Mouse (Mus musculus): ENCODE data around the gene Ric3. TPM values are rescaled to one million over a fixed set of nuclear protein-coding genes. Genes with fewer than 3 reads are reported as not detected.

Ric3 gene
- polyA plus RNA-seq, 1 experiment from 2014 or later: 16.1 TPM

DNA sequence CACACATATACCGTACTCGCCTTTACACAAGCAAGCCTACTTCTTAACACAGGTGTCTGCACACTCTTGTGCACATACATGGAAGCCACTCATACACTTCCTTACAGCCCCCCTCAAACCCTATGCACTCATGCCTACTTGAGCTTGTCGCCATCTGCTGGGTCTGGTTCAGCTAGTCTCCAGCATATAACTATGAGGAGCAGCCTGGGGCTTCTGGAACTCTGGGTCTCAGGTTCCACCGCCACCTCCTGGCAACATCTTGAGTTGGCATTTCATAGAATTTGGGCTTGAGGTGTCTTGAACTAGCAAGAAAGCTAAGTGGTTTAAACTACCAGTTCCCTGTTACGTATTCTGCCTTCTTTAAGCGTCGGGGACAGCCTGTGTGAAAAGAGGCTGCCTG lies 63.9 kb downstream of the Ric3 start:
- DNase-seq (ENCODE audit: low spot score) (no peak), ATAC-seq (replicated peaks; ENCODE audit: low FRiP score) (no peak)
- H3K9ac ChIP-seq (ENCODE audit: low read length): no peak overlapping the region
- H3K9me3 ChIP-seq (ENCODE audit: control insufficient read depth, low read length): no peaks in the 10 kb centered on the region
- H3K27me3 ChIP-seq (ENCODE audit: control insufficient read depth, insufficient read depth, low read length): no peaks in the 10 kb centered on the region; the same call in 1 of the 2 replicates
- H3K4me3 ChIP-seq (ENCODE audit: low read depth, low read length): no peak overlapping the region
- 86% methylated on average over 7 of the region's 7 CpGs for WGBS
- H3K36me3 ChIP-seq (ENCODE audit: control insufficient read depth, insufficient read depth, low read length): no peaks in the 10 kb centered on the region
- H3K4me1 ChIP-seq (replicated peaks; ENCODE audit: control insufficient read depth, insufficient read depth, low read length): no peaks in the 10 kb centered on the region
- no peak overlapping the region for H3K27ac ChIP-seq (ENCODE audit: low read depth, low read length)
- H3K4me2 ChIP-seq (ENCODE audit: low read depth, low read length, severe bottlenecking): no peak overlapping the region

DNA sequence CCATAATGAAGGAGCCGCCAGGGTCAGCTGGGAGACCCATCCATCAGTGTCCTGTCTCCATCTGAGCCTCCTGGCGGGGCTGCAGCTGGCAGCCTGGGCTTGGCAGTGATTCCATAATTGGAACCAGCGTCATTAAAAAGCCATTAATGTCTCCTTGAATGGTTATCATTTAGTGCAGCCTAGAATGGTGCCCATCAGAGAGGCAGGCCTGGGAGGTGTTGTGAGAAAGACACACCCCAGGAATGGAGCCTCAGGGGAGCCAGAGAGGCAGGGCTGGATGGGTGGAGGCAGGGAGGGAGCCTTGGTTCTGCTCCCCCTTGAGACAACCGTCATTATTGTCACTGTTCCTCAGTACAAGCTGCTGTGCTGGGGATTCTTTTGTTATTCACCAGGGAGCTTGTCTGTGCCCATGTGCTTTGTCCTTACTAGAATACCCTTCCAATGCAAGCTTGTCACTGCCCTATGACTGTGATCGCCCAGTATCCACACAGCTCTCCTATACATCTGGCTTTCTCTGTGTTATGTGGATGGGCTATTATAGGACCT lies 66.7 kb downstream of the Ric3 start:
- peaks cover 11% of the 10 kb centered on the region; the same call in 1 of the 2 replicates for H3K4me1 ChIP-seq (replicated peaks; ENCODE audit: control insufficient read depth, insufficient read depth, low read length)
- ATAC-seq (replicated peaks; ENCODE audit: low FRiP score) (0 out of 2 replicates have a peak, but pooled peaks have one; percentile 31), DNase-seq (ENCODE audit: low spot score) (no peak)
- no peak overlapping the region for H3K4me3 ChIP-seq (ENCODE audit: low read depth, low read length)
- no peak overlapping the region for H3K9ac ChIP-seq (ENCODE audit: low read length)
- H3K4me2 ChIP-seq (ENCODE audit: low read depth, low read length, severe bottlenecking): no peak overlapping the region
- no peaks in the 10 kb centered on the region for H3K9me3 ChIP-seq (ENCODE audit: control insufficient read depth, low read length)
- 50% methylated on average over 5 of the region's 5 CpGs for WGBS
- H3K36me3 ChIP-seq (ENCODE audit: control insufficient read depth, insufficient read depth, low read length): no peaks in the 10 kb centered on the region
- peaks cover 5% of the 10 kb centered on the region for H3K27me3 ChIP-seq (ENCODE audit: control insufficient read depth, insufficient read depth, low read length)
- H3K27ac ChIP-seq (ENCODE audit: low read depth, low read length): 0 out of 2 replicates have a peak overlapping the region, but pooled peaks have one; percentile 8

DNA sequence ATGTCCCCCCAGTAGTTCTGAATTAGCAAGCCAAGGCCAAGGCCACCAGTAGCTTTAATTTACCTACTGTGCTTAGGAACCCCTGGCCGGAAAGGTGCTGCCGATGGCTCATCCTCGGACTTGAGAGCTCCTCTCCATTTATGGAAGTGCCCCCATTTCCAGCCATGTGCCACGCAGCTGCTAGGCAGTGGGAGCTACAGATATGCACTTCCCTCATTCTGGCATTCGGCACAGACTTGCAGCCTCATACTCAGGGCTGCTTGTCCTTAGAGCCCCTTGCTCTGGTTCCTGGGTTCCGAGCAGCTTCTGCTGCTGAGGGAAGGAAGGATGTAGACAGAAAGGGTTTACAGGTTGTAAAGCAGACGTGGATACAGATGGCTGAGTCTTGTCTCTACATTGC lies 68.3 kb downstream of the Ric3 start:
- Histone ChIP-seq H3K27ac (ENCODE audit: low read depth, low read length) (no peak overlapping the region), H3K4me1 (replicated peaks; ENCODE audit: control insufficient read depth, insufficient read depth, low read length) (peaks cover 14% of the 10 kb centered on the region), H3K4me3 (ENCODE audit: low read depth, low read length) (no peak overlapping the region), H3K9me3 (ENCODE audit: control insufficient read depth, low read length) (no peaks in the 10 kb centered on the region), H3K9ac (ENCODE audit: low read length) (no peak overlapping the region), H3K4me2 (ENCODE audit: low read depth, low read length, severe bottlenecking) (no peak overlapping the region), H3K27me3 (ENCODE audit: control insufficient read depth, insufficient read depth, low read length) (peaks cover 12% of the 10 kb centered on the region), H3K36me3 (ENCODE audit: control insufficient read depth, insufficient read depth, low read length) (no peaks in the 10 kb centered on the region)
- 86% methylated on average over 7 of the region's 7 CpGs for WGBS
- ATAC-seq (replicated peaks; ENCODE audit: low FRiP score) (no peak), DNase-seq (ENCODE audit: low spot score) (no peak)

DNA sequence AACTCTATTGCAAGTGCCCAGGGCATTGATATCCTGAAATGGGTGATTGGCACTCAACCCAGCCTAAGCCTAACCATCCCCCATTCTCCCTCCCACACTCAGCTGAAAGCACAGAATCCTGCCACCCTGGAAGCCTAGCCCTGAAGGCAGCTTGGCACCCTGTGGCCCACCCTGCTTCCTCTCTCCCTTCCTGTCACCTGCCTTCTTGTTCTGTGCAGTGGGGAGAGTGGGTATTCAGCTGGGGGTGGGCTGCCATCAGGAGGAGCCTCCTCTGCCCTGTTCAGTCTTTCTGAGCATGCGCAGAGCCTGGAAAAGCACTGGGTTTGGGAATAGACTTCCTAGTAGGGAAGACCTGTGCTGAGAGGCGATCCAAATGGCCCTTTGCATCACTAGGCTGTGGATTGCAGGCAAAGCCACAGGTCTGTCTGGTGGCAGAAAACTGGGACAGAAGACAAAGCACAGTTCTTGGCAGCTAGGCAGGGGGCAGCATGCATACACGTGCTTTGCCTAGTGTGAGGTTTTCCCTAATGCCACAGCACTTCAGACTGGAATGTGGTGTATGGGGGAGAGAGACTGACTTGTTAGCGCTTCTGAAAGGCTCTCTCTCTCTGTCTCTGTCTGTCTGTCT lies 70.0 kb downstream of the Ric3 start:
- H3K9ac ChIP-seq (ENCODE audit: low read length): 0 out of 2 replicates have a peak overlapping the region, but pooled peaks have one; percentile 12
- H3K36me3 ChIP-seq (ENCODE audit: control insufficient read depth, insufficient read depth, low read length): no peaks in the 10 kb centered on the region
- WGBS: 41% methylated on average over 4 of the region's 4 CpGs
- H3K27me3 ChIP-seq (ENCODE audit: control insufficient read depth, insufficient read depth, low read length): peaks cover 17% of the 10 kb centered on the region
- no peak for DNase-seq (ENCODE audit: low spot score)
- no peak overlapping the region for H3K27ac ChIP-seq (ENCODE audit: low read depth, low read length)
- H3K4me2 ChIP-seq (ENCODE audit: low read depth, low read length, severe bottlenecking): peak overlapping the region; percentile 18; the same call in 1 of the 2 replicates
- H3K9me3 ChIP-seq (ENCODE audit: control insufficient read depth, low read length): no peaks in the 10 kb centered on the region
- ATAC-seq (replicated peaks; ENCODE audit: low FRiP score): no peak
- H3K4me3 ChIP-seq (ENCODE audit: low read depth, low read length): no peak overlapping the region
- peaks cover 14% of the 10 kb centered on the region for H3K4me1 ChIP-seq (replicated peaks; ENCODE audit: control insufficient read depth, insufficient read depth, low read length)

DNA sequence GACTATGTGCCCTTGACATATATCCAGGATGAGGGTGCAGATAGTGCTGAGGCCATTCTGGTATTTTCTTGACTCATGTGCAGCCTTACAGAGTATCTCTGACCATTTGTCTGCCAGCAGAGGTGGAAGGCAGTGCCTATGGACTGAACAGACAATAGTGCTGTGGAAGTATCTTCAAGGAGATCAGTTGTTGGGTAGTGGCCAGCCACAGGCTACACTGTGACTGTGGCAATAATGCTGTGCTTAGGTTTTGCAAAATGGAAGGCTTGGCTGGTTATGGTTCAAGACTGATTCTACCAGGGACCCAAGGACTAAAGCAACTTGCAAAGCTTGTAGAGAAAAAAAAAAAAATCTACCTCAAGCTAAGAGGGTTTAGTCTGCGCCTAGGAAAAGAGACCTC lies 70.6 kb downstream of the Ric3 start:
- Histone ChIP-seq H3K9me3 (ENCODE audit: control insufficient read depth, low read length) (no peaks in the 10 kb centered on the region), H3K27me3 (ENCODE audit: control insufficient read depth, insufficient read depth, low read length) (peaks cover 17% of the 10 kb centered on the region), H3K9ac (ENCODE audit: low read length) (no peak overlapping the region), H3K4me3 (ENCODE audit: low read depth, low read length) (no peak overlapping the region), H3K4me2 (ENCODE audit: low read depth, low read length, severe bottlenecking) (no peak overlapping the region; the same call in 1 of the 2 replicates), H3K36me3 (ENCODE audit: control insufficient read depth, insufficient read depth, low read length) (no peaks in the 10 kb centered on the region), H3K4me1 (replicated peaks; ENCODE audit: control insufficient read depth, insufficient read depth, low read length) (peaks cover 14% of the 10 kb centered on the region), H3K27ac (ENCODE audit: low read depth, low read length) (no peak overlapping the region; the same call in 1 of the 2 replicates)
- 90% methylated on average over 1 of the region's 1 CpGs for WGBS
- no peak for ATAC-seq (replicated peaks; ENCODE audit: low FRiP score)
- DNase-seq (ENCODE audit: low spot score): no peak

DNA sequence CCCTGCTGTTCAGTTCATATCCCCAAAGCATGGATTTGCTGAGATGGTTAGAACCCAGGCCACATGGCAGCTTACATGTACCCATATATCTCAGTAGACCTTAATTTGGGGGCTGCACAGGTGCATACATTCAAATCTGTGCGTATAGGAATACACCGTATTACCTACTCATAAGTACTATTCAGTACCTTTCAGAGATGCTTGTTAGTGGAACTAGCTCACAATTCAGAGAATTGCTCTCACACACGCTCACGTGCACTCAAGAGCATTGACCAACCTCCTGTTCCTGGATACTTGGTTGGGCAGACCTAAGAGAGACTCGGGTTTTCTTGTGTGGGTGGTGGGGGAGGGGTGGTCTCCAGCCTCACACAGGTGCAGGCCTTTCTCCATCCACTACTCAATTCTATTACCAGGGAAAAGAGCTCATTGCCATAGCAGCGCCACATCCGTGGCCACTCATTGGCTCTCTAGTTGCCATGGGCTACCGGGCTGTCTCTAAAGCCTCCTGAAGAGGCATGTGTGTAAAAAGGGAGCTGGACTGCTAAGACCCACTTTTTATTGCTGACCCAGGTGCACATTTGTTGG lies 71.4 kb downstream of the Ric3 start:
- Histone ChIP-seq H3K9ac (ENCODE audit: low read length) (peak overlapping the region; percentile 79), H3K4me3 (ENCODE audit: low read depth, low read length) (peak overlapping the region; percentile 78), H3K9me3 (ENCODE audit: control insufficient read depth, low read length) (no peaks in the 10 kb centered on the region), H3K36me3 (ENCODE audit: control insufficient read depth, insufficient read depth, low read length) (no peaks in the 10 kb centered on the region), H3K4me2 (ENCODE audit: low read depth, low read length, severe bottlenecking) (peak overlapping the region; percentile 90), H3K4me1 (replicated peaks; ENCODE audit: control insufficient read depth, insufficient read depth, low read length) (peaks cover 14% of the 10 kb centered on the region), H3K27me3 (ENCODE audit: control insufficient read depth, insufficient read depth, low read length) (peaks cover 17% of the 10 kb centered on the region), H3K27ac (ENCODE audit: low read depth, low read length) (peak overlapping the region; percentile 37; the same call in 1 of the 2 replicates)
- DNase-seq (ENCODE audit: low spot score): peak; percentile 64
- ATAC-seq (replicated peaks; ENCODE audit: low FRiP score): peak; percentile 81
- 30% methylated on average over 8 of the region's 8 CpGs for WGBS

DNA sequence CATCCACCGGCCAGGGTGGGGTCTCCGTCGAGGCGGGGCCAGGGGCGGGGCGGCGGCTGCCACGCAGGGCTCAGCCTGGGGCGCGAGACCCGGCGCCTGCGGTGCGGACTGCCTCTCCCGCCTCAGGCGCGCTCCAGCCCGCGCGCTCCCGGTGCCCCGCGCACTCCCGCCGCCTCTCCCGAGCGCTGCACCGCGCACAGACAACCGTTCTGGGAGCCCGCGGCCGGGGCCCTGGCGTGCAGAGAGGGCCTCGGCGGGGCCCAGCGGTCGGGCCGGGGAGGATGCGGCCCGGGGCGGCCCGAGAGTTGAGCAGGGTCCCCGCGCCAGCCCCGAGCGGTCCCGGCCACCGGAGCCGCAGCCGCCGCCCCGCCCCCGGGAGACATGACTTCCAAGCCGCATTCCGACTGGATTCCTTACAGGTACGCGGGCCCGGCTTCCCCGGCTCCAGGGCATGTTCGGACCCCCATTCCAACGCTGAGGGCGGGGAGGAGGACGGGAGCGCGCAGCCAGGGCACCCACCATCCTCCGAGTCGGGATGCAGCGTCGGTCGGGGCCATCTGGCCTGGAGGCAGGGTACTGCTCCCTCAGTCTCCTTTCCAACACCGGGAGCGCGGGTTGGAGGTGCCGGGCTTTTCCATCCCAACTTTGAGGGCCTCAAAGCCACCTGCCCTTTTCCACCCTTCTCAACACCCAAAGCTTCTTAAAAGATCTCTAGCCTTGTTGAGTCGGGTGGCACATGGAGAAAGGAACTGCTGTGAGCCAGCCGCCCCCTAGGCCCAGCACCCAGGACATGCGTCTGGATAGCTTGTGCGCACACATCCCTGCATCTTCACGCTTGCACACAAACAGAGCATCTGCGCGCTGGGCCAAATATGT lies 72.2 kb downstream of the Ric3 start:
- peaks cover 17% of the 10 kb centered on the region for H3K27me3 ChIP-seq (ENCODE audit: control insufficient read depth, insufficient read depth, low read length)
- peak; percentile 85 for ATAC-seq (replicated peaks; ENCODE audit: low FRiP score)
- H3K9me3 ChIP-seq (ENCODE audit: control insufficient read depth, low read length): no peaks in the 10 kb centered on the region
- H3K4me3 ChIP-seq (ENCODE audit: low read depth, low read length): peak overlapping the region; percentile 78
- peaks cover 14% of the 10 kb centered on the region for H3K4me1 ChIP-seq (replicated peaks; ENCODE audit: control insufficient read depth, insufficient read depth, low read length)
- DNase-seq (ENCODE audit: low spot score): peak; percentile 79
- H3K36me3 ChIP-seq (ENCODE audit: control insufficient read depth, insufficient read depth, low read length): no peaks in the 10 kb centered on the region
- 1% methylated on average over 67 of the region's 82 CpGs for WGBS
- peak overlapping the region; percentile 37; the same call in 1 of the 2 replicates for H3K27ac ChIP-seq (ENCODE audit: low read depth, low read length)
- H3K4me2 ChIP-seq (ENCODE audit: low read depth, low read length, severe bottlenecking): peak overlapping the region; percentile 90
- H3K9ac ChIP-seq (ENCODE audit: low read length): peak overlapping the region; percentile 79

DNA sequence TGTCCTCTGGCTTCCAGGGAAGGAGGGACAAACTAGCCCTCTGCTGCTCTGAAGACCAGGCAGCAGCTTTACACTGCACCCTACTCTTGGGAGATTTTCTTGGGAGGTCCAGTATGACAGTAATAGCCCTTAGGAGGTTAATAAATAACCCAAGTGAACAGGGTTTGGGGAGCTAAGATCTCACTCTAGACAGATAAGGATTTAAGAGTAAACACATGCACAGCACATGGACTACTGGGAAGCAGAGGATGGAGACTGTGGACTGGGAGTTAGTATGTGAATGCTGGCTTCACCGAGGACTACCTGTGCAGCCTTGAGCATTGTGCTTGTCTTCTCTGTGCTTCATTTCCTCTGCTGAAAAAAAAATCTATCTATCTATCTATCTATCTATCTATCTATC lies 73.9 kb downstream of the Ric3 start:
- 92% methylated on average over 1 of the region's 1 CpGs for WGBS

More for the DNA sequence above, 73.9 kb downstream of the Ric3 start:
- H3K27ac ChIP-seq (ENCODE audit: low read depth, low read length): no peak overlapping the region
- peaks cover 14% of the 10 kb centered on the region for H3K4me1 ChIP-seq (replicated peaks; ENCODE audit: control insufficient read depth, insufficient read depth, low read length)
- DNase-seq (ENCODE audit: low spot score) (no peak), ATAC-seq (replicated peaks; ENCODE audit: low FRiP score) (no peak)
- H3K4me3 ChIP-seq (ENCODE audit: low read depth, low read length): no peak overlapping the region
- H3K4me2 ChIP-seq (ENCODE audit: low read depth, low read length, severe bottlenecking): no peak overlapping the region
- peaks cover 17% of the 10 kb centered on the region for H3K27me3 ChIP-seq (ENCODE audit: control insufficient read depth, insufficient read depth, low read length)
- no peak overlapping the region for H3K9ac ChIP-seq (ENCODE audit: low read length)
- H3K36me3 ChIP-seq (ENCODE audit: control insufficient read depth, insufficient read depth, low read length): no peaks in the 10 kb centered on the region
- H3K9me3 ChIP-seq (ENCODE audit: control insufficient read depth, low read length): no peaks in the 10 kb centered on the region

All from forebrain, embryonic 11.5 days (tissue).